Mouse (Mus musculus): ENCODE results near the gene Gpm6b.

DNA sequence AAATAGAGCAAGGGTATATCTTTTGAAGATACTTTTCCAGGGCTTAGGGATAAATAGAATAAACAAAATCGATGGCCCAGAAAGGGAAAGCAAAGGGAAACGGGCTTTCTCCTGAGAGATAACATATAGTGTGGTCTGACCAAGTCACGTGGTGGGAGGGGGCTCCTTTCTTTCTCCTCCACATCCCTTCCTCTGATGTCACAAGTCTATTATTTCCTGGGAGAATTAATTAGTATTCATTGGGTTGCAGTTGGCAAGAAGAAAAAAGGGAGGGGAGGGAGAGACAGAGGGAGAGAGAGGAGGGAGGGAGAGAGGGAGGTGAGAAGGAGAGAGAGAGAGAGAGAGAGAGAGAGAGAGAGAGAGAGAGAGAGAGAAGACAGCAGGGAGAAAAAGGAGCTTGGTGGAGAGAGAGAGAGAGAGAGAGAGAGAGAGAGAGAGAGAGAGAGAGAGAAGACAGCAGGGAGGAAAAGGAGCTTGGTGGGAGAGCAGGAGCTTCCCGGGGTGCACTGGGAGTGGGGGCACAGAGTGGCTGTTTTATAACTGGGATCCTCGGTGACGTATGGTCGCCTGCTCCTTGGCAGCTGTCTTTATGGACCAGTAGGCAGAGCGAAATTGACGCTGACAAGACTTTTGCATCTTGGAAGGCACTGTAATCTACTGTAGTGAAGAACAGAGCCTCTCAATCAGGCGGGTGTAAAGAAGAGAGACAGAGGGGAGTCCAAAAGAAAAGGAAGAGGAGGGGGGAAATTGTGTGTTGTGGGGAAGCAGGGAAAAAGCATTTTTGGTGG, 105.7 kb downstream of the Gpm6b start:
- TF ChIP-seq CTCF (IDR thresholded peaks at IDR 0.05; ENCODE audit: low read depth, low read length): no peak
- TF ChIP-seq POLR2A (IDR thresholded peaks at IDR 0.05; ENCODE audit: borderline replicate concordance, low read depth, low read length): no peak
